Mouse (Mus musculus): ENCODE results near the gene Cpsf4l. TPM values are rescaled to one million over a fixed set of nuclear protein-coding genes. Genes with fewer than 3 reads are reported as not detected.

The Cpsf4l gene
- total RNA-seq (2023), result not detected

GRCm38 (mm10) chr11:113709731-113710256, at the start of gene Cpsf4l:
Gene Cpsf4l, minus strand, starts transcription at chr11:113710017.

GRCm38 (mm10) chr11:113751484-113752084, 41.8 kb upstream of the Cpsf4l start, which contains the start of gene Cdc42ep4:
Gene Cdc42ep4, minus strand, starts transcription at chr11:113751881.

GRCm38 (mm10) chr11:113683957-113684706, 25.7 kb downstream of the Cpsf4l start, which contains the start of the genes Fam104a and D11Wsu47e:
Gene Fam104a, minus strand, starts transcription at chr11:113684155.
Gene D11Wsu47e, plus strand, starts transcription at chr11:113684412.

GRCm38 (mm10) chr11:113649353-113650210, 60.2 kb downstream of the Cpsf4l start, which contains the start of gene Slc39a11:
Gene Slc39a11, minus strand, starts transcription at chr11:113650079.

GRCm38 (mm10) chr11:113648690-113649352, 61.0 kb downstream of the Cpsf4l start, which contains the start of gene Cog1:
Gene Cog1, plus strand, starts transcription at chr11:113649169.

Other genes starting within 250 kb of the Cpsf4l start
- gene Sstr2, start 90.7 kb downstream of the Cpsf4l start, total RNA-seq (2023), result under 1 TPM in 1 of 2 experiments, not detected in 1; 0.15 TPM
- 10 to 100 TPM; 25.3 to 28.2 TPM for gene Cog1, start 60.8 kb downstream of the Cpsf4l start, total RNA-seq (2023)
- 10 to 100 TPM; 51.3 to 53.8 TPM for gene Slc39a11, start 59.9 kb downstream of the Cpsf4l start, total RNA-seq (2023)
- gene Fam104a, start 25.9 kb downstream of the Cpsf4l start, total RNA-seq (2023), result 10 to 100 TPM; 16.3 to 17.3 TPM
- gene D11Wsu47e, start 25.6 kb downstream of the Cpsf4l start, total RNA-seq (2023), result 10 to 100 TPM; 11.3 to 12.6 TPM
- gene Cdc42ep4, start 41.9 kb upstream of the Cpsf4l start, total RNA-seq (2023), result 10 to 100 TPM; 26.3 to 28.0 TPM